25 mouse cellular contexts compared by ENCODE assay signal in genomic region chr6:91993795-91994505, GRCm38 (mm10). TPM values are rescaled to one million over a fixed set of nuclear protein-coding genes. Genes with fewer than 3 reads are reported as not detected.
DNase-seq lines count a peak whose midpoint lies in the region; ATAC-seq and TF ChIP-seq lines count a peak whose summit lies in the region.
"Had no signal": no experiment of that assay in that cellular context is flagged by ENCODE, and none has a peak within 500 bp of the region (broad histone marks: within the 10 kb centered on the region; RNA-seq: fewer than 3 reads in every experiment).

No protein-coding gene starts in this region.

- no peaks in the 10 kb centered on the region for H3K27me3 ChIP-seq in heart, embryonic 11.5 days (ENCODE audit: control insufficient read depth, insufficient read depth, low read length)
- no peaks in the 10 kb centered on the region for H3K27me3 ChIP-seq in MEL (ENCODE audit: control insufficient read depth in 1 of 2, insufficient read depth in 2 of 2, low read length in 2 of 2)
- H3K27me3 ChIP-seq in liver, embryonic 15.5 days = no peaks in the 10 kb centered on the region

- no peak overlapping the region for H3K4me3 ChIP-seq in heart, embryonic 11.5 days (ENCODE audit: low read depth, low read length)
- H3K4me3 ChIP-seq in MEL (ENCODE audit: control insufficient read depth in 1 of 2, insufficient read depth in 1 of 2, low read depth in 2 of 2, low read length in 2 of 2) = no peak overlapping the region
- H3K4me3 ChIP-seq in liver, embryonic 15.5 days (replicated peaks) = no peak overlapping the region
- H3K4me3 ChIP-seq in layer of hippocampus, adult 2 months = no peak overlapping the region
- H3K4me3 ChIP-seq: heart, adult 2 months; hindbrain, embryonic 10.5 days had no signal

- no peaks in the 10 kb centered on the region for H3K79me2 ChIP-seq in MEL (ENCODE audit: control insufficient read depth, insufficient read depth, low read length, poor library complexity)

- DNase-seq in heart, postnatal 10 days = no peak
- DNase-seq in MEL (ENCODE audit: low read depth, low spot score) = peak; percentile 5
- DNase-seq in ovary, postnatal 36 days (ENCODE audit: low spot score) = no peak
- no peak for DNase-seq in layer of hippocampus, adult 2 months (ENCODE audit: low spot score in 2 of 2)
- DNase-seq in heart, adult 8-10 months (ENCODE audit: low spot score) = no peak
- DNase-seq: adrenal gland, postnatal 10 days; cerebellum, adult 18-20 months; cerebellum, postnatal 25 days; embryo, embryonic 11 days; gastrocnemius, postnatal 14 days; heart, adult 2 months; kidney, adult 2 months; kidney, postnatal 36 days; layer of hippocampus, adult 9-11 months; lung, embryonic 14.5 days; lung, postnatal 36 days; thymus, postnatal 14 days had no signal

- no peaks in the 10 kb centered on the region for H3K36me3 ChIP-seq in heart, embryonic 11.5 days (ENCODE audit: control insufficient read depth, insufficient read depth, low read length)
- H3K36me3 ChIP-seq in MEL (ENCODE audit: control insufficient read depth in 1 of 2, insufficient read depth in 2 of 2, low read length in 2 of 2) = no peaks in the 10 kb centered on the region
- H3K36me3 ChIP-seq in liver, embryonic 15.5 days (replicated peaks) = no peaks in the 10 kb centered on the region
- H3K36me3 ChIP-seq: hindbrain, embryonic 10.5 days had no signal

- no peak overlapping the region for H3K27ac ChIP-seq in heart, embryonic 11.5 days (ENCODE audit: low read depth, low read length)
- H3K27ac ChIP-seq in MEL (ENCODE audit: control insufficient read depth, low read depth, low read length) = no peak overlapping the region
- H3K27ac ChIP-seq in liver, embryonic 15.5 days (replicated peaks) = peak overlapping the region; percentile 74
- no peak overlapping the region for H3K27ac ChIP-seq in layer of hippocampus, adult 2 months
- H3K27ac ChIP-seq: heart, adult 2 months; hindbrain, embryonic 10.5 days; hindbrain, postnatal 0 days had no signal

- intact Hi-C loops in heart, postnatal 10 days (cut with DNase I) = no loop called here

- no peak overlapping the region for H3K9ac ChIP-seq in heart, embryonic 11.5 days (ENCODE audit: low read depth, low read length)
- no peak overlapping the region for H3K9ac ChIP-seq in MEL (ENCODE audit: control insufficient read depth, low read depth, low read length, poor library complexity, severe bottlenecking)
- peak overlapping the region; percentile 4; the same call in 1 of the 2 replicates for H3K9ac ChIP-seq in liver, embryonic 15.5 days
- H3K9ac ChIP-seq: lung, embryonic 14.5 days had no signal

- TF ChIP-seq RAD21 in MEL (IDR thresholded peaks at IDR 0.05; ENCODE audit: low read depth, low read length) = no peak

- WGBS in heart, embryonic 11.5 days (ENCODE audit: insufficient replicate concordance) = 58% methylated on average over 8 of the region's 8 CpGs
- 24% methylated on average over 8 of the region's 8 CpGs for WGBS in liver, embryonic 15.5 days (ENCODE audit: insufficient replicate concordance)

- H3K4me1 ChIP-seq in heart, embryonic 11.5 days (ENCODE audit: control insufficient read depth, insufficient read depth, low read length) = peaks cover 4% of the 10 kb centered on the region; the same call in 1 of the 2 replicates
- H3K4me1 ChIP-seq in MEL (ENCODE audit: control insufficient read depth in 1 of 2, insufficient read depth in 2 of 2, low read length in 2 of 2) = no peaks in the 10 kb centered on the region
- peaks cover 47% of the 10 kb centered on the region for H3K4me1 ChIP-seq in liver, embryonic 15.5 days (replicated peaks)

- no peaks in the 10 kb centered on the region for H3K9me3 ChIP-seq in heart, embryonic 11.5 days (replicated peaks; ENCODE audit: control insufficient read depth, low read length)
- no peaks in the 10 kb centered on the region for H3K9me3 ChIP-seq in MEL (replicated peaks; ENCODE audit: insufficient read depth, low read length)
- H3K9me3 ChIP-seq in liver, embryonic 15.5 days (replicated peaks) = no peaks in the 10 kb centered on the region
- H3K9me3 ChIP-seq: hindbrain, embryonic 10.5 days had no signal

- TF ChIP-seq POLR2A in MEL (IDR thresholded peaks at IDR 0.05; ENCODE audit: control insufficient read depth in 1 of 2, insufficient read depth in 1 of 2, low read depth in 1 of 2, low read length in 2 of 2, poor library complexity in 1 of 2) = no peak

- 0 out of 2 replicates have a peak, but pooled peaks have one; percentile 32 for ATAC-seq in heart, embryonic 11.5 days (replicated peaks; ENCODE audit: insufficient number of reproducible peaks, low FRiP score, low TSS enrichment)
- peak; percentile 50 for ATAC-seq in granulocyte monocyte progenitor cell, adult 5-6 weeks (replicated peaks; ENCODE audit: poor library complexity, severe bottlenecking)
- ATAC-seq in liver, embryonic 15.5 days (ENCODE audit: insufficient read depth) = peak; percentile 88
- ATAC-seq: activated CD4-positive, CD25-positive, alpha-beta regulatory T cell, adult 4 months; hindbrain, postnatal 0 days had no signal

- no peak overlapping the region for H3K4me2 ChIP-seq in heart, embryonic 11.5 days
- peak overlapping the region; percentile 54 for H3K4me2 ChIP-seq in liver, embryonic 15.5 days
- H3K4me2 ChIP-seq: lung, embryonic 14.5 days; midbrain, embryonic 11.5 days had no signal

- no peak for TF ChIP-seq CTCF in MEL (IDR thresholded peaks at IDR 0.05 in 2 of 3, conservative IDR thresholded peaks at IDR 0.05 in 1 of 3; ENCODE audit: control insufficient read depth in 1 of 3, insufficient read depth in 1 of 3, low read depth in 2 of 3, low read length in 3 of 3, poor library complexity in 1 of 3, severe bottlenecking in 1 of 3)
- no peak for TF ChIP-seq CTCF in layer of hippocampus, adult 2 months (conservative IDR thresholded peaks at IDR 0.05)

- no peak for TF ChIP-seq EP300 in MEL (IDR thresholded peaks at IDR 0.05; ENCODE audit: low read depth in 1 of 2, low read length in 2 of 2)

TF ChIP-seq in MEL, 35 proteins besides CTCF, POLR2A, EP300 and RAD21:
- TF ChIP-seq USF1 (IDR thresholded peaks at IDR 0.05; ENCODE audit: low read depth, low read length) (no peak), ETS1 (IDR thresholded peaks at IDR 0.05; ENCODE audit: low read depth, low read length) (no peak), SIN3A (IDR thresholded peaks at IDR 0.05; ENCODE audit: low read length) (no peak), ZKSCAN1 (IDR thresholded peaks at IDR 0.05; ENCODE audit: low read depth, low read length) (no peak), MAFK (IDR thresholded peaks at IDR 0.05; ENCODE audit: borderline replicate concordance, low read depth, low read length) (no peak)
TF ChIP-seq in MEL: peak in this region for 0.

RNA-seq across cellular contexts. Expression of gene Fgd5, which starts 15.3 kb away (rescaled TPM):
- 9.1 and 10.2 TPM in 2 replicates for polyA plus RNA-seq in heart, embryonic 11.5 days (2014; fragmentation: Nextera tagmentation; extraction: Ambion mirVana)
- total RNA-seq in heart, postnatal 10 days (2021) = 10 to 100 TPM; 34.1 to 38.2 TPM
- total RNA-seq in MEL (2012; rRNA removed) = not detected in 2 replicates
- polyA plus RNA-seq in MEL (2012; ENCODE audit: insufficient read depth in 1 of 2, insufficient read length in 2 of 2, low read depth in 1 of 2, low replicate concordance in 2 of 2, missing spikeins in 1 of 2) = under 1 TPM in 1 of 2 experiments, not detected in 1; 0.03 TPM
- total RNA-seq in granulocyte monocyte progenitor cell, adult 5-6 weeks (2014; fragmentation: Nextera tagmentation) = 0.41 TPM in 1 of 2 replicates, not detected in the other
- total RNA-seq in granulocyte monocyte progenitor cell, adult 5-6 weeks (2017) = not detected in 2 replicates
- 2.0 and 2.8 TPM in 2 replicates for polyA plus RNA-seq in liver, embryonic 15.5 days (2015; fragmentation: Nextera tagmentation; extraction: Ambion mirVana)
- 1 to 10 TPM; 4.3 to 5.7 TPM for total RNA-seq in layer of hippocampus, adult 2 months (2021)
- 10 to 100 TPM; 18.1 to 25.7 (median 20.8) TPM for total RNA-seq in heart, adult 8-10 months (2022)
- total RNA-seq: monocyte, adult 5-6 weeks had no signal

Comparison
In these comparisons a context has a peak if more than half of its experiments do, and no peak if none do; other contexts are left out.
1. ATAC-seq: peak in every context shown above with its lines; median percentile 88 in liver, embryonic 15.5 days; 50 in granulocyte monocyte progenitor cell, adult 5-6 weeks; 32 in heart, embryonic 11.5 days.